Mouse (Mus musculus): ENCODE measurements at regions not wholly inside any gene's neighbourhood (a gene's known extent, or its start where the extent isn't known, plus 50 kb on each side); places are given as distances from the start of the nearest gene placed in this dataset.

- TF ChIP-seq POLR2A (IDR thresholded peaks at IDR 0.05; ENCODE audit: borderline replicate concordance, insufficient read depth, low read length) (no peak), CTCF (IDR thresholded peaks at IDR 0.05; ENCODE audit: borderline replicate concordance, insufficient read depth, low read depth, low read length) (no peak)
These were observed 206.0 kb downstream of the Lurap1l start for GRCm38 (mm10) chr4:81116411-81116810.

Measured in cerebellum, adult 2 months (tissue).